ENCODE assay signal across 8 mouse cellular contexts in genomic region chr4:154958171-154958570, GRCm38 (mm10). TPM values are rescaled to one million over a fixed set of nuclear protein-coding genes. Genes with fewer than 3 reads are reported as not detected.
DNase-seq lines count a peak whose midpoint lies in the region; ATAC-seq lines count a peak whose summit lies in the region.

No protein-coding gene starts in this region.

- peak overlapping the region; percentile 70 for H3K27ac ChIP-seq in hindbrain, embryonic 11.5 days (ENCODE audit: low read depth, low read length)

- 0% methylated on average over 15 of the region's 15 CpGs for WGBS in hindbrain, embryonic 11.5 days

- H3K4me2 ChIP-seq in hindbrain, embryonic 11.5 days (replicated peaks; ENCODE audit: low read depth, low read length), result peak overlapping the region; percentile 44

- peaks cover 17% of the 10 kb centered on the region for H3K27me3 ChIP-seq in hindbrain, embryonic 11.5 days (ENCODE audit: control insufficient read depth, insufficient read depth, low read length)

- intact Hi-C loops in gastrocnemius, postnatal 14 days (cut with DNase I; ENCODE audit: low total_unique reads), result no loop called here

- peaks cover 37% of the 10 kb centered on the region for H3K4me1 ChIP-seq in hindbrain, embryonic 11.5 days (replicated peaks; ENCODE audit: control insufficient read depth, insufficient read depth, low read length)

- H3K9ac ChIP-seq in hindbrain, embryonic 11.5 days (ENCODE audit: low read depth, low read length), result peak overlapping the region; percentile 37; the same call in 1 of the 2 replicates

- no peaks in the 10 kb centered on the region for H3K36me3 ChIP-seq in hindbrain, embryonic 11.5 days (ENCODE audit: control insufficient read depth, insufficient read depth, low read length)

- no peaks in the 10 kb centered on the region for H3K9me3 ChIP-seq in hindbrain, embryonic 11.5 days (ENCODE audit: control insufficient read depth, low read length)

- DNase-seq in adrenal gland, postnatal 10 days, result peak; percentile 47
- no peak for DNase-seq in adrenal gland, postnatal 14 days
- DNase-seq in testis, postnatal 10 days (ENCODE audit: low spot score), result peak; percentile 64
- no peak for DNase-seq in testis, postnatal 14 days (ENCODE audit: low spot score)
- peak; percentile 90 for DNase-seq in hindbrain, embryonic 11.5 days (ENCODE audit: low spot score)
- DNase-seq in liver, result peak; percentile 49
- DNase-seq in right cerebral cortex, postnatal 25 days, result peak; percentile 30
- DNase-seq in gastrocnemius, postnatal 14 days, result no peak

- ATAC-seq in hindbrain, embryonic 11.5 days (ENCODE audit: low FRiP score), result peak; percentile 53

- peak overlapping the region; percentile 4; the same call in 1 of the 2 replicates for H3K4me3 ChIP-seq in hindbrain, embryonic 11.5 days (ENCODE audit: low read depth, low read length)

RNA-seq across cellular contexts. Expression of gene Hes5, which starts 2.6 kb away (rescaled TPM):
- under 1 TPM in 1 of 2 experiments, not detected in 1; 0.76 TPM for total RNA-seq in adrenal gland, postnatal 10 days (2021)
- total RNA-seq in adrenal gland, postnatal 14 days (2021), result not detected in 2 replicates
- 159 and 269 TPM in 2 replicates for polyA plus RNA-seq in hindbrain, embryonic 11.5 days (2014; fragmentation: Nextera tagmentation; extraction: Ambion mirVana)
- under 1 TPM in 1 of 2 experiments, not detected in 1; 0.16 TPM for total RNA-seq in gastrocnemius, postnatal 14 days (2021)

RNA-seq across cellular contexts. Expression of gene Pank4, which starts 5.8 kb away (rescaled TPM):
- total RNA-seq in adrenal gland, postnatal 10 days (2021), result 10 to 100 TPM; 23.1 to 35.2 TPM
- total RNA-seq in adrenal gland, postnatal 14 days (2021), result 27.9 and 30.2 TPM in 2 replicates
- 31.5 and 37.4 TPM in 2 replicates for polyA plus RNA-seq in hindbrain, embryonic 11.5 days (2014; fragmentation: Nextera tagmentation; extraction: Ambion mirVana)
- total RNA-seq in gastrocnemius, postnatal 14 days (2021), result 10 to 100 TPM; 24.1 to 31.4 TPM

RNA-seq across cellular contexts. Expression of gene Tnfrsf14, which starts 29.8 kb away (rescaled TPM):
- total RNA-seq in adrenal gland, postnatal 10 days (2021), result 10 to 100 TPM in 1 of 2 experiments, 1 to 10 TPM in 1; 8.1 to 12.7 TPM
- 8.3 and 10.6 TPM in 2 replicates for total RNA-seq in adrenal gland, postnatal 14 days (2021)
- polyA plus RNA-seq in hindbrain, embryonic 11.5 days (2014; fragmentation: Nextera tagmentation; extraction: Ambion mirVana), result 1.0 and 1.1 TPM in 2 replicates
- total RNA-seq in gastrocnemius, postnatal 14 days (2021), result 1 to 10 TPM; 1.4 to 1.9 TPM

RNA-seq across cellular contexts. Expression of gene Fam213b, which starts 59.2 kb away (rescaled TPM):
- 10 to 100 TPM; 37.8 to 44.3 TPM for total RNA-seq in adrenal gland, postnatal 10 days (2021)
- total RNA-seq in adrenal gland, postnatal 14 days (2021), result 51.9 and 52.6 TPM in 2 replicates
- polyA plus RNA-seq in hindbrain, embryonic 11.5 days (2014; fragmentation: Nextera tagmentation; extraction: Ambion mirVana), result 39.8 and 41.4 TPM in 2 replicates
- total RNA-seq in gastrocnemius, postnatal 14 days (2021), result 100 to 1,000 TPM; 110 to 112 TPM

Comparison
In these comparisons a context has a peak if more than half of its experiments do, and no peak if none do; other contexts are left out.
1. DNase-seq: peak in adrenal gland, postnatal 10 days (single experiment), testis, postnatal 10 days (single experiment), hindbrain, embryonic 11.5 days (single experiment), liver (single experiment) and right cerebral cortex, postnatal 25 days (single experiment); none in adrenal gland, postnatal 14 days (single experiment), testis, postnatal 14 days (single experiment) and gastrocnemius, postnatal 14 days (single experiment).